Mouse (Mus musculus) liver, embryonic 11.5 days (tissue): ENCODE measurements around the gene Rdh11. TPM values are rescaled to one million over a fixed set of nuclear protein-coding genes. Genes with fewer than 3 reads are reported as not detected.
A peak's percentile ranks its signal among the peaks of the same experiment; 100 is the strongest.
"Not testable (repeated sequence)": the region's sequence is repeated elsewhere in the genome, so short reads cannot be mapped to it uniquely, and the experiment has no call there.

Source experiments
- ATAC-seq: fragments of 200-750 bp; cut with Nextera tagmentation; replicated peaks from 2 replicates; pipeline ENCODE4 v1.8.0; 2017; ENCODE audit warnings: moderate number of reproducible peaks, mild to moderate bottlenecking, moderate TSS enrichment, moderate library complexity; ENCODE audit not compliant: low FRiP score
- DNase-seq: peaks from one replicate; pipeline ENCODE4 v3.0.0-alpha.2; 2017; ENCODE audit warnings: low spot score
- H3K27ac ChIP-seq: fragments of 300-500 bp; sonication (generic); 2 replicates; pipeline ENCODE4 v1.5.1; 2014; ENCODE audit warnings: mild to moderate bottlenecking, low read depth, low read length, control low read depth
- H3K27me3 ChIP-seq: fragments of 300-500 bp; sonication (generic); replicated peaks from 2 replicates; pipeline ENCODE4 v1.6.1; 2014; ENCODE audit warnings: low read length, mixed read lengths; ENCODE audit not compliant: control insufficient read depth, insufficient read depth
- H3K36me3 ChIP-seq: fragments of 300-500 bp; sonication (generic); 2 replicates; pipeline ENCODE4 v1.6.1; 2014; ENCODE audit warnings: mild to moderate bottlenecking, low read length, moderate library complexity, mixed read lengths; ENCODE audit not compliant: control insufficient read depth, insufficient read depth
- H3K4me1 ChIP-seq: fragments of 300-500 bp; sonication (generic); replicated peaks from 2 replicates; pipeline ENCODE4 v1.6.1; 2014; ENCODE audit warnings: low read length, mixed read lengths; ENCODE audit not compliant: control insufficient read depth, insufficient read depth
- H3K4me2 ChIP-seq: fragments of 300-500 bp; sonication (generic); 2 replicates; pipeline ENCODE4 v1.6.1; 2014; ENCODE audit warnings: mild to moderate bottlenecking, control low read depth, moderate library complexity
- H3K4me3 ChIP-seq: fragments of 300-500 bp; sonication (generic); 2 replicates; pipeline ENCODE4 v1.5.1; 2014; ENCODE audit warnings: low read depth, low read length, control low read depth
- H3K9ac ChIP-seq: fragments of 300-500 bp; sonication (generic); 2 replicates; pipeline ENCODE4 v1.6.1; 2014; ENCODE audit warnings: low read depth, low read length, control low read depth
- H3K9me3 ChIP-seq: fragments of 300-500 bp; sonication (generic); 2 replicates; pipeline ENCODE4 v1.6.1; 2016; ENCODE audit warnings: low read length, inconsistent platforms, mixed read lengths; ENCODE audit not compliant: control insufficient read depth
- WGBS: fragments of 180-500 bp; shearing (Covaris S2); extraction: QIAGEN DNeasy Blood & Tissue Kit; methylation state at CpG from one replicate; pipeline ENCODE4 v1.1.7; 2014; 5-methylcytosine and 5-hydroxymethylcytosine counted together
- polyA plus RNA-seq: library from polyadenylated mRNA; unstranded; fragments of >200 nt; fragmentation: Nextera tagmentation; extraction: Ambion mirVana; gene quantifications from 2 replicates; pipeline ENCODE4 v1.2.1, GENCODE M21; 2014

Gene Rdh11
- polyA plus RNA-seq, 1 experiment from 2014 or later, result 28.6 TPM

GRCm38 (mm10) chr12:79191701-79192100, 392 bp downstream of the Rdh11 start:
- no peaks in the 10 kb centered on the region for H3K9me3 ChIP-seq
- H3K27ac ChIP-seq, result peak overlapping the region; percentile 23; the same call in 1 of the 2 replicates
- DNase-seq (peak; percentile 81), ATAC-seq (peak; percentile 81)
- peak overlapping the region; percentile 84 for H3K4me2 ChIP-seq
- peaks cover 8% of the 10 kb centered on the region for H3K36me3 ChIP-seq
- WGBS, result 6% methylated on average over 14 of the region's 14 CpGs
- H3K4me1 ChIP-seq, result peaks cover 8% of the 10 kb centered on the region
- peak overlapping the region; percentile 72 for H3K4me3 ChIP-seq
- peak overlapping the region; percentile 76 for H3K9ac ChIP-seq
- no peaks in the 10 kb centered on the region for H3K27me3 ChIP-seq

- WGBS, result under 1% methylated on average over 18 of the region's 18 CpGs
- ATAC-seq, result peak; percentile 95
- H3K4me1 ChIP-seq, result peaks cover 8% of the 10 kb centered on the region
Measured at GRCm38 (mm10) chr12:79190931-79191673, 991 bp downstream of the Rdh11 start.

GRCm38 (mm10) chr12:79185160-79185559, 6.9 kb downstream of the Rdh11 start:
- peaks cover 44% of the 10 kb centered on the region for H3K36me3 ChIP-seq

More at GRCm38 (mm10) chr12:79190931-79191673, 991 bp downstream of the Rdh11 start:
- H3K27me3 ChIP-seq, result no peaks in the 10 kb centered on the region
- H3K9ac ChIP-seq, result peak overlapping the region; percentile 76
- DNase-seq, result peak; percentile 57
- peaks cover 12% of the 10 kb centered on the region for H3K36me3 ChIP-seq
- no peaks in the 10 kb centered on the region for H3K9me3 ChIP-seq
- peak overlapping the region; percentile 23; the same call in 1 of the 2 replicates for H3K27ac ChIP-seq
- peak overlapping the region; percentile 72 for H3K4me3 ChIP-seq
- H3K4me2 ChIP-seq, result peak overlapping the region; percentile 84

GRCm38 (mm10) chr12:79175998-79176397, 16.1 kb downstream of the Rdh11 start:
- no peaks in the 10 kb centered on the region for H3K9me3 ChIP-seq
- 92% methylated on average over 5 of the region's 5 CpGs for WGBS
- no peak overlapping the region for H3K9ac ChIP-seq
- peaks cover 11% of the 10 kb centered on the region; the same call in 1 of the 2 replicates for H3K36me3 ChIP-seq
- H3K27ac ChIP-seq, result no peak overlapping the region
- no peak overlapping the region for H3K4me3 ChIP-seq
- H3K27me3 ChIP-seq, result no peaks in the 10 kb centered on the region
- ATAC-seq, result no peak
- no peak overlapping the region for H3K4me2 ChIP-seq
- DNase-seq, result no peak
- peaks cover 7% of the 10 kb centered on the region for H3K4me1 ChIP-seq

More at GRCm38 (mm10) chr12:79185160-79185559, 6.9 kb downstream of the Rdh11 start:
- 72% methylated on average over 5 of the region's 6 CpGs for WGBS
- not testable (repeated sequence) for H3K9me3 ChIP-seq, H3K4me2 ChIP-seq, H3K27ac ChIP-seq, ATAC-seq, H3K9ac ChIP-seq, H3K4me1 ChIP-seq, H3K27me3 ChIP-seq, DNase-seq, H3K4me3 ChIP-seq

DNA sequence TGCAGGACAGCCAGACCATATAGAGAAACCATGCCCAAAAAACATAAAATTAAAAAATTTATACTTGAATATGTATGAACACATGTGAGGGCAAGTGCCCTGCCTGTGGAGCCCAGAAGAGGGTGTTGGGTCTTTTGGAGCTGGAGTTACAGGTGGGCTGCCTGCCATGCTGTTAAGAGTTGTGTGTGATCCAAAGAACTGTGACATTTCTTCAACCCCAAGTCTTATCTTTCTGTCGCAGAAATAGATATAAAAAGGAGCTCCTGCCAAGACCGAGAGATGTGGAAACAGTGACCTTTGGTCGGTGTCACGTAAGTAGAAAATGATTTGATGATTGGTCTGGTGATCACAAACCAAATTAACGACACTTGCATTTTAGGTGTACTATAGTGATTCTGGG, 18.4 kb downstream of the Rdh11 start:
- no peaks in the 10 kb centered on the region for H3K27me3 ChIP-seq
- ATAC-seq (no peak), DNase-seq (no peak)
- no peaks in the 10 kb centered on the region for H3K9me3 ChIP-seq
- no peak overlapping the region for H3K9ac ChIP-seq
- peak overlapping the region; percentile 5; the same call in 1 of the 2 replicates for H3K27ac ChIP-seq
- H3K4me1 ChIP-seq, result peaks cover 7% of the 10 kb centered on the region
- 54% methylated on average over 5 of the region's 5 CpGs for WGBS
- H3K36me3 ChIP-seq, result peaks cover 8% of the 10 kb centered on the region; the same call in 1 of the 2 replicates
- H3K4me2 ChIP-seq, result no peak overlapping the region
- no peak overlapping the region for H3K4me3 ChIP-seq

GRCm38 (mm10) chr12:79172019-79172941, 19.8 kb downstream of the Rdh11 start, which contains the start of gene Vti1b:
Vti1b (minus strand) TSS chr12:79172667.
- H3K9ac ChIP-seq, result peak within 1 kb of the TSS; percentile 83
- ATAC-seq, result peak; percentile 97
- H3K27me3 ChIP-seq, result no peaks in the 10 kb centered on the region
- peak; percentile 91 for DNase-seq
- H3K9me3 ChIP-seq, result no peaks in the 10 kb centered on the region
- H3K4me1 ChIP-seq, result peaks cover 7% of the 10 kb centered on the region
- peak within 1 kb of the TSS; percentile 65 for H3K4me2 ChIP-seq
- peak within 1 kb of the TSS; percentile 96 for H3K4me3 ChIP-seq
- WGBS, result under 1% methylated on average over 73 of the region's 73 CpGs
- peak within 1 kb of the TSS; percentile 80 for H3K27ac ChIP-seq
- H3K36me3 ChIP-seq, result peaks cover 8% of the 10 kb centered on the region; the same call in 1 of the 2 replicates

- Histone ChIP-seq H3K9ac (peak overlapping the region; percentile 83), H3K27me3 (no peaks in the 10 kb centered on the region), H3K4me3 (peak overlapping the region; percentile 96), H3K9me3 (no peaks in the 10 kb centered on the region), H3K4me1 (peaks cover 7% of the 10 kb centered on the region), H3K36me3 (peaks cover 8% of the 10 kb centered on the region; the same call in 1 of the 2 replicates), H3K27ac (no peak overlapping the region; the same call in 1 of the 2 replicates), H3K4me2 (peak overlapping the region; percentile 65)
- DNase-seq, result no peak
- WGBS, result 37% methylated on average over 12 of the region's 12 CpGs
- no peak for ATAC-seq
Measured at GRCm38 (mm10) chr12:79171269-79171995, 20.7 kb downstream of the Rdh11 start.

GRCm38 (mm10) chr12:79170421-79170820, 21.7 kb downstream of the Rdh11 start:
- no peak overlapping the region for H3K9ac ChIP-seq
- no peaks in the 10 kb centered on the region for H3K9me3 ChIP-seq
- no peak for DNase-seq
- no peak for ATAC-seq
- 81% methylated on average over 3 of the region's 3 CpGs for WGBS
- peaks cover 6% of the 10 kb centered on the region; the same call in 1 of the 2 replicates for H3K36me3 ChIP-seq
- no peak overlapping the region for H3K4me3 ChIP-seq
- H3K4me2 ChIP-seq, result no peak overlapping the region
- peaks cover 7% of the 10 kb centered on the region for H3K4me1 ChIP-seq
- H3K27me3 ChIP-seq, result no peaks in the 10 kb centered on the region
- no peak overlapping the region for H3K27ac ChIP-seq
